Mouse (Mus musculus): ENCODE measurements around the gene Mgmt. TPM values are rescaled to one million over a fixed set of nuclear protein-coding genes. Genes with fewer than 3 reads are reported as not detected.

Mgmt gene
- polyA plus RNA-seq, 1 experiment from 2014 or later: 6.5 TPM

- Histone ChIP-seq H3K27me3 (replicated peaks; ENCODE audit: control insufficient read depth, insufficient read depth, low read length) (no peaks in the 10 kb centered on the region), H3K36me3 (ENCODE audit: control insufficient read depth, insufficient read depth, low read length) (no peaks in the 10 kb centered on the region), H3K4me3 (ENCODE audit: low read depth, low read length) (no peak overlapping the region), H3K4me1 (ENCODE audit: control insufficient read depth, insufficient read depth, low read length) (no peaks in the 10 kb centered on the region), H3K9me3 (ENCODE audit: control insufficient read depth, low read length) (no peaks in the 10 kb centered on the region), H3K4me2 (ENCODE audit: low read depth, low read length) (no peak overlapping the region), H3K9ac (ENCODE audit: low read depth, low read length) (no peak overlapping the region), H3K27ac (replicated peaks; ENCODE audit: low read depth, low read length) (no peak overlapping the region)
- no peak for DNase-seq (ENCODE audit: low spot score)
- WGBS: 87% methylated on average over 6 of the region's 6 CpGs
- ATAC-seq (ENCODE audit: low read depth): no peak
Measured at GRCm38 (mm10) chr7:136888161-136888560, 6.3 kb upstream of the Mgmt start.

- Histone ChIP-seq H3K9ac (ENCODE audit: low read depth, low read length) (no peak overlapping the region), H3K4me1 (ENCODE audit: control insufficient read depth, insufficient read depth, low read length) (peaks cover 9% of the 10 kb centered on the region), H3K4me3 (ENCODE audit: low read depth, low read length) (no peak overlapping the region), H3K27me3 (replicated peaks; ENCODE audit: control insufficient read depth, insufficient read depth, low read length) (no peaks in the 10 kb centered on the region), H3K36me3 (ENCODE audit: control insufficient read depth, insufficient read depth, low read length) (no peaks in the 10 kb centered on the region), H3K4me2 (ENCODE audit: low read depth, low read length) (peak overlapping the region; percentile 67), H3K27ac (replicated peaks; ENCODE audit: low read depth, low read length) (no peak overlapping the region), H3K9me3 (ENCODE audit: control insufficient read depth, low read length) (0 out of 2 replicates have a peak, but pooled peaks cover 3% of the 10 kb centered on the region)
- no peak for ATAC-seq (ENCODE audit: low read depth)
- no peak for DNase-seq (ENCODE audit: low spot score)
- WGBS: 95% methylated on average over 1 of the region's 1 CpGs
Measured at GRCm38 (mm10) chr7:136895356-136895755, 942 bp downstream of the Mgmt start.

DNA sequence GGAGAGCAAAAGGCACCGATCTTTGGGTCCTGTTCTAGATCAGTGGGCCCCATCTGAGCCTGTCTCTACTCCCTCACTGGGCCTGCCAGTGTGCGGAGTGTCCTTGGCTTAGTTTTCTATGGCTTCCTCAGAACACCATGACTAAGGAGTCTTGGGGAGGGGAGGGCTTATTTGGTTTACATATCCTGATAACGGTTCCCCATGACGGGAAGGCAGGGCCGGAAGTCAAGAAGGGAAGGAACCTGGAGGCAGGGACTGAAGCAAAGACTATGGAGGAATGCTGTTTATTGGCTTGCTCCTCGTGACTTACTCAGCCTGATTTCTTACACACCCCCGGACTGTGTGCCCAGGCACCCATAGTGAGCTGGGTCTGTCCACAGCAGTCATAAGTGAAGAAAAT, 1.4 kb downstream of the Mgmt start:
- ATAC-seq (ENCODE audit: low read depth) (no peak), DNase-seq (ENCODE audit: low spot score) (no peak)
- 0 out of 2 replicates have a peak, but pooled peaks cover 8% of the 10 kb centered on the region for H3K9me3 ChIP-seq (ENCODE audit: control insufficient read depth, low read length)
- H3K4me2 ChIP-seq (ENCODE audit: low read depth, low read length): no peak overlapping the region
- peaks cover 9% of the 10 kb centered on the region for H3K4me1 ChIP-seq (ENCODE audit: control insufficient read depth, insufficient read depth, low read length)
- H3K27me3 ChIP-seq (replicated peaks; ENCODE audit: control insufficient read depth, insufficient read depth, low read length): no peaks in the 10 kb centered on the region
- H3K27ac ChIP-seq (replicated peaks; ENCODE audit: low read depth, low read length): no peak overlapping the region
- no peaks in the 10 kb centered on the region for H3K36me3 ChIP-seq (ENCODE audit: control insufficient read depth, insufficient read depth, low read length)
- 95% methylated on average over 7 of the region's 7 CpGs for WGBS
- no peak overlapping the region for H3K4me3 ChIP-seq (ENCODE audit: low read depth, low read length)
- H3K9ac ChIP-seq (ENCODE audit: low read depth, low read length): no peak overlapping the region

DNA sequence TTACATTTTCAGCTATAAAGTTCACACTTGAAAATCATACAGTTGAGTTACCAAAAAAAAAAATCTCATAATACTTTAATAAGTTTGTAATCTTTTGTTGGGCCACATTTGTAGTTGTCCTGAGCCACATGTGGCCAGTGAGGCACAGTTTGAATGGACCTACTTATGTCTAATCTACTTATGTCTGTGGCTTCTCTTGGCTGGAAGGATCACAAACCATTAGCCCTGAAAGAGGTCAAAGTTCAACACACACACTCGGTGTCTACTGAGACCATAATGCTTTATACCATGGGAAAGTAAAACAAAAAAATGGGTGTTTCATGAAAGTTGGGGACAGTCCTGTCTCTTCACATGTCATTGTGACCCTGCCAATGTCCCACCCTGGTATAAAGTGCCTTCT, 3.1 kb downstream of the Mgmt start:
- ATAC-seq (ENCODE audit: low read depth): no peak
- DNase-seq (ENCODE audit: low spot score): no peak
- Histone ChIP-seq H3K4me2 (ENCODE audit: low read depth, low read length) (no peak overlapping the region), H3K9ac (ENCODE audit: low read depth, low read length) (no peak overlapping the region), H3K27ac (replicated peaks; ENCODE audit: low read depth, low read length) (no peak overlapping the region), H3K27me3 (replicated peaks; ENCODE audit: control insufficient read depth, insufficient read depth, low read length) (no peaks in the 10 kb centered on the region), H3K4me1 (ENCODE audit: control insufficient read depth, insufficient read depth, low read length) (peaks cover 9% of the 10 kb centered on the region), H3K9me3 (ENCODE audit: control insufficient read depth, low read length) (peaks cover 23% of the 10 kb centered on the region; the same call in 1 of the 2 replicates), H3K36me3 (ENCODE audit: control insufficient read depth, insufficient read depth, low read length) (no peaks in the 10 kb centered on the region), H3K4me3 (ENCODE audit: low read depth, low read length) (no peak overlapping the region)
- 27% methylated on average over 1 of the region's 1 CpGs for WGBS

DNA sequence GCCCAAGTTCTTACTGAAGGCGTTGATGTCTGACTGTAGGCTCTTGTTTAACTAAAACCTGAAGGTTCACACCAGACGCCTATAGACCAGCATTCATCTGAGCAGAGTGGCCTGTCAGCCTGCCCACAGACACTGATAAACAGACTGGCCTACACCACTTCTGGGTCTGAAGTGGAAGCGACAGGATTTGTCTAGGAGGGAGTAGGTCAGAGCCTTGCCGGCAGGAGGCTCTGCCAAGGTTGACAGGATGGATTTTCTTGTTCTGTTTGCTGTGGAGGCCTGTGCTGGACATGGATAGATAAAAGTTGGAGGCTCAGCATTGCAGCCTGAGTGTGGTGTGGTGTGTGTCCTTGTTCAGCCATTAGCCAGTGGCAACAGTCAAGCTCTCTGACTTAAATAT, 3.6 kb downstream of the Mgmt start:
- H3K4me1 ChIP-seq (ENCODE audit: control insufficient read depth, insufficient read depth, low read length): peaks cover 9% of the 10 kb centered on the region
- H3K4me2 ChIP-seq (ENCODE audit: low read depth, low read length): no peak overlapping the region
- ATAC-seq (ENCODE audit: low read depth) (no peak), DNase-seq (ENCODE audit: low spot score) (no peak)
- peaks cover 26% of the 10 kb centered on the region; the same call in 1 of the 2 replicates for H3K9me3 ChIP-seq (ENCODE audit: control insufficient read depth, low read length)
- 76% methylated on average over 4 of the region's 4 CpGs for WGBS
- no peak overlapping the region for H3K9ac ChIP-seq (ENCODE audit: low read depth, low read length)
- no peaks in the 10 kb centered on the region for H3K27me3 ChIP-seq (replicated peaks; ENCODE audit: control insufficient read depth, insufficient read depth, low read length)
- no peaks in the 10 kb centered on the region for H3K36me3 ChIP-seq (ENCODE audit: control insufficient read depth, insufficient read depth, low read length)
- H3K27ac ChIP-seq (replicated peaks; ENCODE audit: low read depth, low read length): no peak overlapping the region
- H3K4me3 ChIP-seq (ENCODE audit: low read depth, low read length): no peak overlapping the region

GRCm38 (mm10) chr7:136908616-136909144, 14.3 kb downstream of the Mgmt start:
- Histone ChIP-seq H3K4me3 (ENCODE audit: low read depth, low read length) (no peak overlapping the region), H3K4me1 (ENCODE audit: control insufficient read depth, insufficient read depth, low read length) (peaks cover 5% of the 10 kb centered on the region; the same call in 1 of the 2 replicates), H3K27me3 (replicated peaks; ENCODE audit: control insufficient read depth, insufficient read depth, low read length) (no peaks in the 10 kb centered on the region), H3K27ac (replicated peaks; ENCODE audit: low read depth, low read length) (no peak overlapping the region), H3K4me2 (ENCODE audit: low read depth, low read length) (no peak overlapping the region), H3K36me3 (ENCODE audit: control insufficient read depth, insufficient read depth, low read length) (no peaks in the 10 kb centered on the region), H3K9me3 (ENCODE audit: control insufficient read depth, low read length) (0 out of 2 replicates have a peak, but pooled peaks cover 1% of the 10 kb centered on the region), H3K9ac (ENCODE audit: low read depth, low read length) (no peak overlapping the region)
- no peak for ATAC-seq (ENCODE audit: low read depth)
- DNase-seq (ENCODE audit: low spot score): no peak
- WGBS: 91% methylated on average over 11 of the region's 11 CpGs

GRCm38 (mm10) chr7:136912901-136913300, 18.5 kb downstream of the Mgmt start:
- Histone ChIP-seq H3K27me3 (replicated peaks; ENCODE audit: control insufficient read depth, insufficient read depth, low read length) (no peaks in the 10 kb centered on the region), H3K36me3 (ENCODE audit: control insufficient read depth, insufficient read depth, low read length) (no peaks in the 10 kb centered on the region), H3K9ac (ENCODE audit: low read depth, low read length) (no peak overlapping the region), H3K4me1 (ENCODE audit: control insufficient read depth, insufficient read depth, low read length) (peaks cover 19% of the 10 kb centered on the region), H3K4me3 (ENCODE audit: low read depth, low read length) (no peak overlapping the region), H3K4me2 (ENCODE audit: low read depth, low read length) (no peak overlapping the region), H3K9me3 (ENCODE audit: control insufficient read depth, low read length) (no peaks in the 10 kb centered on the region), H3K27ac (replicated peaks; ENCODE audit: low read depth, low read length) (no peak overlapping the region)
- ATAC-seq (ENCODE audit: low read depth) (no peak), DNase-seq (ENCODE audit: low spot score) (no peak)
- WGBS: 97% methylated on average over 4 of the region's 4 CpGs

DNA sequence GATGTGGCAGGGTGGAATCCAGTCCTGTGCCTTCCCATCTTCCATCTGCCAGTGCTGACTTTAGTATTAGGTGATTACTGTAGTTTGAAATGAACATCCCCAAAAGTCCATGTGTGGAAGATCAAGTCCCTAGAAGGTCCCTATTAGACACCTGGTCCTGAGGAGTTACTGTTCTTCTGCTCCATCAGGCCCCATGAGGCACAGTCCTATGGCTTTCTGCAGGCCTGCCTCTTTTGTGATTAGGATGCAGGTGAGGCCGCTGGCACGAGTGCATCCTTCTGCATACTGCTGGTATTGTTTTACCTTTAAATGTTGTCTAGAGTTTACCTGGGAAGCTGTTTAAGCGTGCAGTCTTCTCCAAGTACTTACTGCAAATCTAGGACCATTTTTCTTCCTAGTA, 21.6 kb downstream of the Mgmt start:
- Histone ChIP-seq H3K9me3 (ENCODE audit: control insufficient read depth, low read length) (no peaks in the 10 kb centered on the region), H3K4me3 (ENCODE audit: low read depth, low read length) (no peak overlapping the region), H3K4me2 (ENCODE audit: low read depth, low read length) (no peak overlapping the region), H3K27me3 (replicated peaks; ENCODE audit: control insufficient read depth, insufficient read depth, low read length) (no peaks in the 10 kb centered on the region), H3K36me3 (ENCODE audit: control insufficient read depth, insufficient read depth, low read length) (no peaks in the 10 kb centered on the region), H3K27ac (replicated peaks; ENCODE audit: low read depth, low read length) (no peak overlapping the region), H3K4me1 (ENCODE audit: control insufficient read depth, insufficient read depth, low read length) (peaks cover 19% of the 10 kb centered on the region), H3K9ac (ENCODE audit: low read depth, low read length) (no peak overlapping the region)
- no peak for DNase-seq (ENCODE audit: low spot score)
- ATAC-seq (ENCODE audit: low read depth): no peak
- 95% methylated on average over 3 of the region's 3 CpGs for WGBS

DNA sequence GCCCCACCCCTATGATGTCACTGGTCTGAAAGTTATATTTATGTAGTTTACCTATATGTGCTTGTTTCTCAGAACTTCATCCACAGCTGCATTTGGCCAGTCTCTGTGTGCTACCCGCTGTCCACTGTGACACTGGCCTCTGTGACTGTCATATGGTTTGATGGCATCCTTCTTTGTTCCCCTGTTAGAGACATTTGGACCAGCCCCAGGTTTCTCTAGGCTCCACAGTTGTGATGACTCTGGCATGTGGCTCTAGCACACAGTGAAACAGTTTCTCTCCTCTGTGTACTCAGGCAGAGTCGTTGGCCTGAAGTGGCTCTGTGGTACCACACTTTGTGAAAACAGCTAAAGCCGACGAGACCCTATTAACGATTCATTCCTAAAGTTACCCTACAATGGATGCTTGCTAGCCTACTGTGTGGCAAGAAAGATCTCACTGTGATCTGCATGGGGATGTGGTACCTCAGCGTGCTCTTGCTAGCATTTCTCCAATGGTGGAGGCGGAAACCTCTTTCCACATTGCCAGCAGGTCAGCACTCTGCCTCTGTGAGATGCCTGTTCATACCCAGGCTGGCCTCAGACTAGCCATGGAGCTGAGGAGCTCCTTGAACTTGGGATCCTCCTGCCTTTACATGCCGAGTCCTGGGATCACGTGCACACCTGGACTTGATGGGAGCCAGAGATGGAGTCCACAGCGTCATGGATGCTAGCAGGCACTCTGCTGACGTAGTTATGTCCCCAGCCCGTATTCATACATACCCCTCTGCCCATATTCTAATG, 26.8 kb downstream of the Mgmt start:
- WGBS: 80% methylated on average over 12 of the region's 12 CpGs
- no peak overlapping the region for H3K9ac ChIP-seq (ENCODE audit: low read depth, low read length)

More for the DNA sequence above, 26.8 kb downstream of the Mgmt start:
- H3K36me3 ChIP-seq (ENCODE audit: control insufficient read depth, insufficient read depth, low read length): no peaks in the 10 kb centered on the region
- peaks cover 18% of the 10 kb centered on the region for H3K4me1 ChIP-seq (ENCODE audit: control insufficient read depth, insufficient read depth, low read length)
- no peak for DNase-seq (ENCODE audit: low spot score)
- no peak overlapping the region for H3K4me3 ChIP-seq (ENCODE audit: low read depth, low read length)
- ATAC-seq (ENCODE audit: low read depth): no peak
- H3K9me3 ChIP-seq (ENCODE audit: control insufficient read depth, low read length): no peaks in the 10 kb centered on the region
- H3K27me3 ChIP-seq (replicated peaks; ENCODE audit: control insufficient read depth, insufficient read depth, low read length): no peaks in the 10 kb centered on the region
- no peak overlapping the region for H3K4me2 ChIP-seq (ENCODE audit: low read depth, low read length)
- H3K27ac ChIP-seq (replicated peaks; ENCODE audit: low read depth, low read length): 0 out of 2 replicates have a peak overlapping the region, but pooled peaks have one; percentile 22
